Mouse (Mus musculus): Measurements from ENCODE around the gene Ssna1. TPM values are rescaled to one million over a fixed set of nuclear protein-coding genes. Genes with fewer than 3 reads are reported as not detected.

Gene Ssna1
- polyA plus RNA-seq (2015; fragmentation: Nextera tagmentation; extraction: Ambion mirVana): 205 and 216 TPM in 2 replicates

DNA sequence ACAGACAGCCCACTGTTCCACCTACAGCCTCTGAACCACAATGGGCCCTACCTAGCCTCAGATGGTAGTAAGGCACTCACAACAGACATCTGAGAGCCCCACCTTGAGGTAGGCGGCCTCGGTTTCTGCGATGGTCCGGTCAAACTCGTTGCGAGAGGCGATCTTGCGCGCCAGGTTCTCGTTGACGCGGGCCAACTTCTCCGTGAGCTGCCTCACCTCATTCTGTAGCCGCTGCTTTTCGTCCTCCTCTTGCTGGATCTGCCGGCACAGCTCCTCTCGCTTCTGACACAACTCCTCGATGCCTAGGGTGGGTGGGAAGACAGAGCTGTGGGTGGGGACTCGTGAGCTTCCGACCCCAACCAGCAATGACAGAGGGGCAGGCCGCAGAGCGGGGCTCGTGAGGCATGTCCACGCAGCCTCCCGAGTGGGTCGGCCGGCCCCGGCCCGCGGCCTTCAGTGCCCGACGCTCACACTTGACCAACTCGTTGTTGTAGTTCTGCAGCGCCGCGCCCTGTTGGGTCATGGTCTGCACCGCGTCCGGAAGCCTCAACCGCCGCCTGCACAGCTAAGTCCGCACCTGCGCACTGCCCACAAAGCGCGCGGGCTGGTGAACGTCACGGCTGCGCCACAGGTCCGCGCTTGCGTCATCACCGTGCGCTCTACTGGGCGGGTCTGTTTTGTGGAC lies at the start of gene Ssna1, which contains the start of gene Anapc2:
Gene Ssna1 (minus strand): TSS at position 612 of the 685 bp plus-strand sequence.
Gene Anapc2 (plus strand): TSS at position 652 of the 685 bp plus-strand sequence.
- peaks cover 54% of the 10 kb centered on the region for H3K4me1 ChIP-seq (replicated peaks)
- peak within 1 kb of the TSS; percentile 98 for H3K4me3 ChIP-seq (replicated peaks)
- H3K9ac ChIP-seq (replicated peaks): peak within 1 kb of the TSS; percentile 90
- H3K27me3 ChIP-seq: no peaks in the 10 kb centered on the region
- no peaks in the 10 kb centered on the region for H3K9me3 ChIP-seq
- H3K36me3 ChIP-seq: peaks cover 69% of the 10 kb centered on the region
- peak within 1 kb of the TSS; percentile 99 for H3K4me2 ChIP-seq (replicated peaks)
- WGBS: under 1% methylated on average over 55 of the region's 55 CpGs
- peak within 1 kb of the TSS; percentile 77 for H3K27ac ChIP-seq
- ATAC-seq: peak; percentile 96

DNA sequence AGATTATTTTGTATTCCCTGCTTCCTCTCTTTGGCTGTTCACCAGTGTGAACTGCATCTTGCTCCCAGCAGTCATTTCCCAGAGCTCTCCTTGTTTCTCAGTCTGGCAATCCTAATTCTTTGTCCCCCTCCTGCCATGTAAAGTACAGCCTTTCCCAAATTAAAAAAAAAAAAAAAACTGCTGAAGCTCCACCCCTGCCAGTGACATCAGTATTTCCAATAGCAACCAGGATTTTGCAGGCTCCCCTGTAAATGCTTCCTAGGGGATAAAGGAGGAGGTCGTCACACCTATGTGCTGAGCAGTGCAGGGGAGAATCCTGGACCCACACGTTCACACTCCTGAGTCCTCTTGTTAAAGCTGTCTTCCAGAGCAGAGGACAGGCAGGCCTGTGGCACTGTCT lies 47.8 kb upstream of the Ssna1 start:
- Histone ChIP-seq H3K27ac (no peak overlapping the region), H3K4me2 (replicated peaks) (no peak overlapping the region), H3K4me1 (replicated peaks) (peaks cover 20% of the 10 kb centered on the region), H3K4me3 (replicated peaks) (no peak overlapping the region), H3K9ac (replicated peaks) (no peak overlapping the region), H3K9me3 (no peaks in the 10 kb centered on the region), H3K27me3 (peaks cover 75% of the 10 kb centered on the region), H3K36me3 (no peaks in the 10 kb centered on the region)
- WGBS: 45% methylated on average over 2 of the region's 2 CpGs
- no peak for ATAC-seq

DNA sequence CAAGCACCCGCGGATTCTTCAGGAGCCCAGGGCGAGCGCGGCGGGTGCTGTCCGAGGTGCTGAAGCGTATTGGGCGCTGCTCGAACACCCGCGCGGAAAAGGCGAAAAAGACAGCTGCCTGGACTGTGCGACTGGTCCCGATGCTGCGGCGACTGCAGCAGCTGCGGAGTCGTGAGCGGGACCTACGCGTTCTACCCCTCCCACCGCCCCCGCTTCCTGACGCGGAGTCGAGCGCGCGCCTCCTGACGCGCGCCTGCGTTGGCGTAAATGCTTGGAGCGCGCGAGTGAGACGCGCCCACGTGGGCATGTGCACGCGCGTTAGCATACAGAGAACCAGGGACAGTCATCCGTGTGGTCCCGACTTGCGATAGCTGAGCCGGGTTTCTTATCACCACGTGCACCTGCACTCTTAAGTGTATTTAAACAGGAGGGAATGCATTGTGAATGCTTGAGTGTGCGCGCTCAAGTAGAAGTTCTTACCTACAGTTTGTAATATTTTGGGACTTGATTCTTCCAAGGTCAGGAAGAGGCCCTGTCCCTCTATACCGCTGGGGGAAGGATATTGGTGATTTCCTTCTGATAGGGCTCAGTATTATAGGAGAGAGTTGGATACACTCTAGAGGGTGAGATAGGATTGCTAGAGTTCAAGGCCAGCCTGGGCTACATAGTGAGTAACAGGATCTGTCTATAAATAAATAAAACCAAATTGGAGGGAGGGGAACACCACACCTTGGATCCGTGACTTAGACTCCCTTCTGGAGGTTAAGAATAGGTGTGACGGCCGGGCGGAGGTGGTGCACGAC lies 46.9 kb upstream of the Ssna1 start, which contains the start of gene Grin1:
Gene Grin1 (minus strand): TSS at position 217 of the 803 bp plus-strand sequence.
- 9% methylated on average over 57 of the region's 58 CpGs for WGBS
- peak; percentile 85 for ATAC-seq
- Histone ChIP-seq H3K9me3 (no peaks in the 10 kb centered on the region), H3K27ac (peak within 1 kb of the TSS; percentile 70), H3K4me1 (replicated peaks) (peaks cover 20% of the 10 kb centered on the region), H3K36me3 (no peaks in the 10 kb centered on the region), H3K4me3 (replicated peaks) (peak within 1 kb of the TSS; percentile 55), H3K9ac (replicated peaks) (peak within 1 kb of the TSS; percentile 69), H3K27me3 (peaks cover 79% of the 10 kb centered on the region), H3K4me2 (replicated peaks) (peak within 1 kb of the TSS; percentile 69)

DNA sequence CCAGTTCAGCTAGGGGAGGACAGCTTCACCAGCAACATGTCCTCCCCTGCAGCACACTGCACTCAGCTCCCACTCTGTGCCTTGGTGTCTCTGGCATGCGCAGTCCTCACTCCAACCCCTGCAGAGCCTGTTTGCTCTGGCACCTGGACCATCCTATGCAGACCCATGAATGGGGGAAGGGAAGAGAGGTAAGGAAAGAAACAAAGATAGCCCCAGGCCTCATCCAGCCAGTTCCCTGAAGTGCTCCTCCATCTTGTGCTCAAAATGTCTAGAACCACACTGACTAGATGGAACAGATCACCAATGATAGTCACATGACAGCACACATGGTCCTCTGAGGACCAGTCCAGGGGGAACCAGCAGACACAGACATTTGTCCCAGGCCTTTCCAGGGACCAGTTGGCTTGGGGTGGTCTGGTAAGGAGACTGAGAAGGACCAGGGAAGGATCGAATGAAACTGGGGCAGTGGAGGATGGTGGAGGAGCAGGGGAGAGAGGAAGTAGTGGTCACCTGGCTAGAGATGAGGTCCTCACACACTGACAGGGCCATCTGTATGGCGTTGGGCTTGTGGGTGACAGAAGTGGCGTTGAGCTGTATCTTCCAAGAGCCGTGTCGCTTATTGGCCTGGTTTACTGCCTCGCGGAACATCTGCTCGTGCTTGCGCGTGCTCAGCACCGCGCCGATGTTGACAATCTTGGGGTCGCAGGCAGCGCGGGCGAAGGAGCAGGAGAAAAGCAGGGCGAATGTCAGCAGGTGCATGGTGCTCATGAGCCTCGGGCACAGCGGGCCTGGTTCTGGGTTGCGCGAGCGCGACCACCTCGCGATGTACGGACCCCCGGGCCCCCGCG lies 46.1 kb upstream of the Ssna1 start:
- no peaks in the 10 kb centered on the region for H3K9me3 ChIP-seq
- 7% methylated on average over 31 of the region's 31 CpGs for WGBS
- H3K4me2 ChIP-seq (replicated peaks): peak overlapping the region; percentile 69
- H3K27me3 ChIP-seq: peaks cover 87% of the 10 kb centered on the region
- H3K36me3 ChIP-seq: peaks cover 1% of the 10 kb centered on the region; the same call in 1 of the 2 replicates
- H3K9ac ChIP-seq (replicated peaks): peak overlapping the region; percentile 69
- H3K4me3 ChIP-seq (replicated peaks): peak overlapping the region; percentile 55
- H3K27ac ChIP-seq: peak overlapping the region; percentile 70
- peak; percentile 72 for ATAC-seq
- H3K4me1 ChIP-seq (replicated peaks): peaks cover 20% of the 10 kb centered on the region

DNA sequence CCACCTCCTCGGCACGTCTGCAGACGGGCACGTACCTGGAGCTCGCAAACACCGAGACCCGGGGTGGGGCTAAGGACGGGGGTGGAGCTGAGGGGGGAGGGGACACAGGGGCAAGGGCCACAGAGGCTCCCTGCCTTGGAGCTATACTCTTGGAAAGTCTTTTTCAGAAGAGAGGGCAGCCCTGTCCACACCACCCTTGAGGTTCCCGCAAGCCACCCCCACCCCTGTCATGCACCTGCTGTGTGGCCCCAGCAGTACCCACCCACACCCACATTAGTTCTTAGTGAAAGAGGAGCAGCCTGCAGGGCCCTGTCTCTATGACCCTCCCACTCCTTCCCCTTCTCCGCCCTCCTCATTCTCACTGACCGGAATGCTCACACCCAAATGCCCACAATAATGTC lies 39.3 kb upstream of the Ssna1 start:
- Histone ChIP-seq H3K27me3 (peaks cover 98% of the 10 kb centered on the region), H3K27ac (no peak overlapping the region), H3K4me1 (replicated peaks) (no peaks in the 10 kb centered on the region), H3K4me3 (replicated peaks) (no peak overlapping the region), H3K9ac (replicated peaks) (no peak overlapping the region), H3K4me2 (replicated peaks) (no peak overlapping the region), H3K9me3 (no peaks in the 10 kb centered on the region), H3K36me3 (peaks cover 17% of the 10 kb centered on the region)
- ATAC-seq: no peak
- 8% methylated on average over 11 of the region's 11 CpGs for WGBS

DNA sequence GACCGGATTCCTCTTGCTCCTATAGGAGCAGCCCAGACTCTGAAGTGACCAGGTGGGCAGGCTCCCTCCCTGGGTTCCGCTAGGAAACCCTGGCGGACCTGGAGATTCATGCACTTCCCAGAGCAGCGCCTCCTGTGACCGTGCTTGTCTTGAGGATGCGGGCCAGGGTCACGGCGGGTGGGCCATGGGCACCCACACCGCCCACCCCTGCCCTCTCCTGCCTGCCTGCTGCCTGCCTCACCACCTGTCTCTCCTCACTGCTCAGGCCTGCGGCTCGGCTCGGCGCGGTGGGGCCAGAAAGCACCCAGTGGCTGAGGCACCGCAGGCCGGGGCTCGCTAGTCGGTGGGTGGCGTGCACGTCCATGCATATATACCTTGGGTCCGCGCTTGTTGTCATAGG lies 38.7 kb upstream of the Ssna1 start:
- H3K4me3 ChIP-seq (replicated peaks): no peak overlapping the region
- H3K9ac ChIP-seq (replicated peaks): no peak overlapping the region
- H3K36me3 ChIP-seq: peaks cover 17% of the 10 kb centered on the region
- ATAC-seq: no peak
- no peaks in the 10 kb centered on the region for H3K9me3 ChIP-seq
- WGBS: 3% methylated on average over 22 of the region's 22 CpGs
- H3K27ac ChIP-seq: no peak overlapping the region
- H3K4me2 ChIP-seq (replicated peaks): no peak overlapping the region
- no peaks in the 10 kb centered on the region for H3K4me1 ChIP-seq (replicated peaks)
- H3K27me3 ChIP-seq: peaks cover 98% of the 10 kb centered on the region

DNA sequence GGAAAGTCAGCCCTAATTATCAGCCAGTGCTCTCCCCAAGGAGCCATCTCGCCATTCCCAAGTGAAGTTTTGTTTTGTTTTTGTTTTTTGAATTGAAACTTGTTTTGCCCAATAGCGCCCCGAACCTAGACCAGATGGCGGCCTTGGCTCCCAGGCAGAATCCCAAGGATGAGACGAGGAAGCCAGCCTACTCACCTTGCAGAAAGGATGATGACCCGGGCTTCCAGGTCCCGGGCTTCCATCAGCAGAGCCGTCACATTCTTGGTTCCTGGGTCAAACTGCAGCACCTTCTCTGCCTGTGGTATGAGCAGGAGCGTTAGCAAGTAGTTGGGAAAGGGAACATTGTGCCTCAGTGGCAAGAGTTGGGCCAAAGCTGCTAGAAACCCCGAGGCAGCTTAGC lies 37.9 kb upstream of the Ssna1 start:
- no peak overlapping the region for H3K27ac ChIP-seq
- H3K4me1 ChIP-seq (replicated peaks): peaks cover 5% of the 10 kb centered on the region; the same call in 1 of the 2 replicates
- H3K4me3 ChIP-seq (replicated peaks): no peak overlapping the region
- ATAC-seq: no peak
- WGBS: 58% methylated on average over 10 of the region's 10 CpGs
- no peaks in the 10 kb centered on the region for H3K9me3 ChIP-seq
- H3K36me3 ChIP-seq: peaks cover 17% of the 10 kb centered on the region
- peaks cover 99% of the 10 kb centered on the region for H3K27me3 ChIP-seq
- no peak overlapping the region for H3K9ac ChIP-seq (replicated peaks)
- no peak overlapping the region for H3K4me2 ChIP-seq (replicated peaks)

DNA sequence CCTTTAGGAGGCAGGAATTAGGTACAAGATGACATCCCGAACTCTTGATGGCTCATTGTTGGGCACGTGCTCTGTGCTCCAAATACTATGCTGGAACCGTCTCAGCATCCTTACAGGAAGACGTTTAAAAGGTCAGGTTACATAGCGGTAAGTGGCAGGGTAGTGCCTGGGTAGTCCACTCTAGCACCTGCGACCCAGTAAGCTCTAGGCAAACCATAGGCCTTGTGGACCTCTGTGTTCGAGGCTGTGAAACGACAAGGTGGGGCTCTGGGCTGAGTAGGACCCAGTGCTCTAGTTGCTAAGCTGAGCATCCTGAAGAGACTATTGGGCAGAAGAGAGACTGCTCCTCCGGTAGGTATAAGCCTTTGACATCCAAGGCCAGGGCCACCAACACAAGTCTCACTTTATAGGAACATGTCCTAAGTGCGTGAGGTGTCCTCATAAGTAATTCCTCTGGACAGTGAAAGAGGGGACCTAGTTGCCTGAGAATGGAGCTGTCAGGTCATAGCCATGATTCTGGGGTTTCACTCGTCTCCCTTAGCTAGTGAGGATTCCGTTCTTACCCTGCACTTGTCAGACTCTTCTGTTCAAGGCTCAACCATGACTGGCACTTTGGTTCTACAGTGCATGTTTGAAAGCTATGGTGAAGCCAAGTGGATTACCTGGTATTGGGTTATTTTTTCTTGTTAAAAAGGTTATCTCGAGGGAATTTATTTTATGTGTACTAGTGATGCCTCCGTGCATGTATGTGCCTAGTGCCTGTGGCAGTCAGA lies 33.5 kb upstream of the Ssna1 start:
- no peak; the same call in 1 of the 2 replicates for ATAC-seq
- H3K9me3 ChIP-seq: no peaks in the 10 kb centered on the region
- H3K4me2 ChIP-seq (replicated peaks): peak overlapping the region; percentile 79
- WGBS: 48% methylated on average over 14 of the region's 14 CpGs
- H3K4me1 ChIP-seq (replicated peaks): peaks cover 16% of the 10 kb centered on the region
- peak overlapping the region; percentile 70 for H3K9ac ChIP-seq (replicated peaks)
- H3K27me3 ChIP-seq: peaks cover 82% of the 10 kb centered on the region
- H3K36me3 ChIP-seq: peaks cover 6% of the 10 kb centered on the region; the same call in 1 of the 2 replicates
- H3K27ac ChIP-seq: no peak overlapping the region
- peak overlapping the region; percentile 49 for H3K4me3 ChIP-seq (replicated peaks)

DNA sequence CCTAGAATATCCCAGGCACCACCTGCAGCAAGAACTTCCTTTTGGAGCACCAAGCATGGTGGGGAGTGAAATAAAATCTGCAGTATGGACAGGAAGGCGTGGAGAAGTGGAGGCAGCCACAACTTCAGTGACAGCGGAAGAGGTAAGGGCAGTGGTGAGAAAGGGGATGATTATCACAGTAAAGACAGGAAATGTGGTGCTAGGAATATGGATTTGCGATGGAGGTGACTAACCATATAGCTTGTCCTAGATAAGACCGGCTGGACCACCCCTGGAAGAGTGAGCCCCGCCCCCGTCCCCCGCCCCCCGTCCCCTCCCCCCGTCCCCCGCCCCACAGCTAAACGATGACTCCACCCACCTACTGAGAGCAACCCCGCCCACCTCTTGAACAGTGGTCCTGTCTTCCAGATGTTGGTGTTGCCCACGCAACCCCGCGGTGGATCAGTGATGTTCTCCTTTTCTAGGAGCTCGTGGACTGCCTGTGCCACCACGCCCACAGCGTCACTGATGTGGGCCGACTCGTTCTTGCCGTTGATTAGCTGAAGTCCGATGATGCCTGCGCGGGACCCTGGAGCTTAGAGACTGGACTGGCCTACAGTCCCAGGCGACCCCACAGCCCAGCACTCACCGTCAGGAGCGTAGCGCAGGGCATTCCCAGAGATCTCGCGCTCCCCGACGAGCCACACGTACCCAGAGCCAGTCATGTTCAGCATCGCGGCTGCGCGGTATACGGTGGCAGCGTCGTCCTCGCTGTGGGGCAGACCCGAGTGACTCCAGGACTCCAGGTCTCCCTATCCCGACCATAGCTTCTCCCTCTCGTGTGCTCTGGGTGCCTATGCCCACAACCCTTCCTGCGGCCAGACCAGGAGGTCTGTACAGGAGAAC lies 32.7 kb upstream of the Ssna1 start:
- Histone ChIP-seq H3K9me3 (no peaks in the 10 kb centered on the region), H3K9ac (replicated peaks) (peak overlapping the region; percentile 70), H3K27me3 (peaks cover 73% of the 10 kb centered on the region), H3K27ac (peak overlapping the region; percentile 65), H3K4me2 (replicated peaks) (peak overlapping the region; percentile 79), H3K4me3 (replicated peaks) (peak overlapping the region; percentile 49), H3K4me1 (replicated peaks) (peaks cover 16% of the 10 kb centered on the region), H3K36me3 (no peaks in the 10 kb centered on the region; the same call in 1 of the 2 replicates)
- WGBS: 2% methylated on average over 44 of the region's 45 CpGs
- peak; percentile 94 for ATAC-seq

DNA sequence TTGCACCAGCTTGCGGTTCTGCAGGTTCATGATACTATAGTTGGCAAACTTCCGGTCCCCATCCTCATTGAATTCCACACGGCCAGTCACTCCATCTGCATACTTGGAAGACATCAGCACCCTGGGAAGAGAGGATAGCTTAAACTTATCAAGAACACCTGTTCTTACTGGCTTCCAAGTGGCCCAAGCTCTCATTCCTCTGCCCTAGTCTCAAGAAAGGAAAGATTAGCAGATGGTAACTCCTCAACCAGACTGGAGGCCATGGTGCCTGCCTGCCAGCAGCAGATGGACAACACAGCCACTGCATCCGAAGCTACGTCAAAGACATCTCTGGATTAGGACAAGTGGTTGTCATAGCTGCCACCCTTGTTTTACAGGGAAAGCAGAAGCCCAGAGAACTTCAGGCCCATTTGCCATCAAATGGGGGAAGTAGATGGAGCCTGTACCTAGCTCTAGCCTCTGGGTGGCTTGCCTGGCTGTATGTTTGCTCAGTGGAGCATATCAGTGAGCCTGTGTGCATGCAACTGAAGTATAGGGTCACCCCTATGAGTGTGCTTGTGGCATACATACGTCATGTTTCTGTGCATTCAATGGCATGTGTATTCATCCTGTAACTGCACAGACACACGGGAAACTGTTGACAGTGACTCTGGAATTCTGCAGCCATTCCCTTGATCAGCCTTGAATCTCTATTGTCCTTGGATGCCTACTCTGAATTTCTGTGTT lies 31.9 kb upstream of the Ssna1 start:
- H3K4me1 ChIP-seq (replicated peaks): peaks cover 16% of the 10 kb centered on the region
- H3K4me2 ChIP-seq (replicated peaks): peak overlapping the region; percentile 79
- no peak overlapping the region for H3K27ac ChIP-seq
- H3K9ac ChIP-seq (replicated peaks): peak overlapping the region; percentile 56
- 70% methylated on average over 7 of the region's 7 CpGs for WGBS
- peaks cover 65% of the 10 kb centered on the region for H3K27me3 ChIP-seq
- H3K9me3 ChIP-seq: no peaks in the 10 kb centered on the region
- peak overlapping the region; percentile 49 for H3K4me3 ChIP-seq (replicated peaks)
- no peak for ATAC-seq
- H3K36me3 ChIP-seq: no peaks in the 10 kb centered on the region; the same call in 1 of the 2 replicates

All from midbrain, embryonic 13.5 days (tissue).